Mouse (Mus musculus): Measurements from ENCODE around the gene Zar1l. TPM values are rescaled to one million over a fixed set of nuclear protein-coding genes. Genes with fewer than 3 reads are reported as not detected.

Gene Zar1l
- not detected in 2 replicates for polyA plus RNA-seq (2012; ENCODE audit: insufficient read depth, insufficient read length, missing spikeins)

DNA sequence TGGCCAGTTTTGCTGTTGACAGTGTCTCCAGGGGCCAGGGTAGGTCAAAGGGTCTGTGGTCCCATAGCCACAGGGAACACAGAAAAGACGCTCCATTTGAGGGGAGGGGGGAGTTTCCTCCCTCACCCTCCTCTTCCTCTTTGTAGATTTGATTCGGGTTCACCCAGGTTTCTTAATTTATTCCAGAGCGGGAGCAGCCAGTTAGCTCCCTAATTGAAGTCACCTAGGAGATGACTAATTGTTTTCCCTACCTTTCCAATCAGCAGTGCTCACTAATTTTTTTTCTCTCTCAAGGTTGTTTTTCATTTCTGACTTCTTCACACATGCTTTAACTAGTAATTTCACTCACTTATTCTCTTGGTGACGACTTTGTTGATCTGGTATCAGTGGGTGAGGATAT, at the start of gene Zar1l:
TSS of gene Zar1l (minus strand) at position 101 of the 400 bp plus-strand sequence.
- no peak within 1 kb of the TSS for H3K27ac ChIP-seq (replicated peaks; ENCODE audit: low read depth, low read length)
- H3K4me1 ChIP-seq (ENCODE audit: control insufficient read depth, insufficient read depth, insufficient read length, low read length): no peaks in the 10 kb centered on the region
- H3K4me3 ChIP-seq (ENCODE audit: insufficient read depth, low read depth, low read length): no peak within 1 kb of the TSS

DNA sequence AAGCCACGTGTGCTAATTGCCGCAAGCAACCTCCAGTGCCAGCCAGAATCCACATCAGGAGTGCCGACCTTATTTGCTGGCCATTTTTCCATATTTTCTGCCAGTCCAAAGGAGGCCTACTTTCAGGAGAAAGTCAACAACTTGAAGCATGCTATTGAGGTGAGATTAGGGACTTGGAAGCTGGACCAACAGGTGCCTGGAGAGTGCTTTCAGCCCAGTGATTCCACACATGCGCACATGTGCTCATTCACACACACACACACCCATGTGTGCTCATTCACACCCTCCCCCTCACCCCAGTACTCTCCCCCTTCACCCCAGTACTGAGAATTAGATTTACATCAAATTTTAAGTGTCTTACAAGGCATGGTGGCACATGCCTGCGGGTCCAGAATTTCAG, 49.0 kb upstream of the Zar1l start:
- H3K4me3 ChIP-seq (ENCODE audit: insufficient read depth, low read depth, low read length): no peak overlapping the region
- no peak overlapping the region for H3K27ac ChIP-seq (replicated peaks; ENCODE audit: low read depth, low read length)
- H3K4me1 ChIP-seq (ENCODE audit: control insufficient read depth, insufficient read depth, insufficient read length, low read length): no peaks in the 10 kb centered on the region

DNA sequence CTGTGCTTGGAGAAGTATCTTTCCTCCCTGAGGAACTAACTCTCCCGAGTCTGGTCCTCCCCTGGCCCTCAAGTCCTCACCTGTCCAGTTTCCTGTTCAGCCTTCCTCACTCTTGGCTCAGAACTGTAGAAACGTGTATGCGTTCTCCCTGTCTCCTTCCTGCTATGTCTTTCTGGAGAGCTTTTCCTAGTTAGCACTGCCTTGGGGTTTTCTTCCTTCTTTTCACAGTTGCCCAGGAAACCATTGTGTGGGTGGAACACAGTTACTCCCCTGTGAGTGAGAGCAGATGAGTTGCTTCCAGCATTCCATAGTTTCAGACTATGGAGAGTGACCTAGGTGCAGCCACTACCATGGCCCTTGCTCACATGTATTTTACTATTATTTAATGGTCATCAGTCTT, 48.3 kb upstream of the Zar1l start:
- H3K27ac ChIP-seq (replicated peaks; ENCODE audit: low read depth, low read length): no peak overlapping the region
- H3K4me3 ChIP-seq (ENCODE audit: insufficient read depth, low read depth, low read length): no peak overlapping the region
- H3K4me1 ChIP-seq (ENCODE audit: control insufficient read depth, insufficient read depth, insufficient read length, low read length): no peaks in the 10 kb centered on the region

DNA sequence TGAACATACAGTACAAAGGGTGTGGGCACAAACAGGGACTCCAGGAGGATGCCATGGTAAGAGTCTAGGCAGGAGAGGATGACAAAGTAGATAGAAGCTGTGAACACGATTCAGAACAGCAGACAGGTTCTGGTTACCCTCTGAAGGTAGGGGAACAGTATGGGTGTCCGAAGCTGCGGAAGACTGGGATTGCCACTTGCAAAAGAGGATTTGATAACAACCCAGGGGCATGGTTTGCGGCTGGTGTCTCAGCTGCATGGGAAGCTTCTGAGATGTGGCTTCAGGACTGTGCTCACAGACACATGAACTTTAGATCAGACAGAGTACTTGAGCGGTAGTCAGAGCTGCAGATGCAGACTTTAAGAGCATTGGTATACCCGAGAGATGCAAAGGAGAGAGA, 46.5 kb upstream of the Zar1l start:
- Histone ChIP-seq H3K4me1 (ENCODE audit: control insufficient read depth, insufficient read depth, insufficient read length, low read length) (no peaks in the 10 kb centered on the region), H3K27ac (replicated peaks; ENCODE audit: low read depth, low read length) (no peak overlapping the region), H3K4me3 (ENCODE audit: insufficient read depth, low read depth, low read length) (no peak overlapping the region)

DNA sequence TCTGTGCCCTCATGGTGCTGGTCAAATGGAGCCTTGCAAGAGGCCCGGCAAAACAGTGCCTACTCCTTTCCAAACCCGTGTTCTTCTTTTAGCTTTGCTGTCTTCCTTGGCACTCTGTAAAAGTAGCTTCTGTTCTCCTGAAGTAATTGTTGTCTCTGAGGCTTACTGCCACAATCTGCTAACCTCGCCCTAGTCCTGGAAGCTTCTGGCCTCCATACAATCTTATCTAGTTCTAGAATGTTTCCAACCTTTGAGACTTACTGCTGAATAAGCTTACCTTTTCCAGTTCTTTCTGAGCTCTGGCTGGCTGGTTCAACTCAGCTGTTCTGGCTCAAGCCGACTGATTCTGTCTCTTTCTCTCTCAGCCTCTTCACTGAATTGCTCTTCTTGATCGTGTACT, 43.8 kb upstream of the Zar1l start:
- Histone ChIP-seq H3K27ac (replicated peaks; ENCODE audit: low read depth, low read length) (no peak overlapping the region), H3K4me3 (ENCODE audit: insufficient read depth, low read depth, low read length) (no peak overlapping the region), H3K4me1 (ENCODE audit: control insufficient read depth, insufficient read depth, insufficient read length, low read length) (no peaks in the 10 kb centered on the region)

DNA sequence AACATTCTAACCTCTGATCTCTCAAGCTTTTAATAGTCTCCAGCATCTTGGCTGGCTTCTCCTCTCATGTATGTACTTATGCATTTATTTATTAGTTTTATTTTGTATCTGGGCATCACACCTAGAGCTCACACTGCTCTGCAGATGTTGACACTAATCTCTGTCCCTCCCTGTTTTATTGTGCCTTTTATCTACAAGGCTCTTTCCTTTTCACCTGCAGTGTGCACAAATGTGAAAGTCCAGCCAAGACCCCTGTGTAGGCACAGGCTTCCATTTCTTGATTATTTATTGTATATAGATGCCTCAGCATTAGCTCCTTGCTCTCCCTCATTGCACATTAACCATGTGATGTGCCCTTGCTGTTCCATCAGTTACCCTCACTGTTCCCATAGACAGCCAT, 43.4 kb upstream of the Zar1l start:
- Histone ChIP-seq H3K4me1 (ENCODE audit: control insufficient read depth, insufficient read depth, insufficient read length, low read length) (no peaks in the 10 kb centered on the region), H3K4me3 (ENCODE audit: insufficient read depth, low read depth, low read length) (no peak overlapping the region), H3K27ac (replicated peaks; ENCODE audit: low read depth, low read length) (no peak overlapping the region)

DNA sequence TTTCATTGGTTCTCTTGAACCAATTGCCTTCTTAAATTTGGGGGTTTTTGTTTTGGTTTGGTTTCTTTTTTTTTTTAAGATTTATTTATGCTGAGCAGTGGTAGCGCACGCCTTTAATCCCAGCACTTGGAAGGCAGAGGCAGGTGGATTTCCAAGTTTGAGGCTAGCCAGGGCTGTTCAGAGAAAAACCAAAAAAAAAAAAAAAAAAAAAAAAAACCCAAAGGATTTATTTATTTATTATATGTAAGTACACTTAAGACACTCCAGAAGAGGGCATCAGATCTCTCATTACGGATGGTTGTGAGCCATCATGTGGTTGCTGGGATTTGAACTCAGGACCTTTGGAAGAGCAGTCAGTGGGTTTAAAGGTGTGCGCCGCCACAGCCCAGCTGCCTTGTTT, 42.9 kb upstream of the Zar1l start:
- Histone ChIP-seq H3K4me1 (ENCODE audit: control insufficient read depth, insufficient read depth, insufficient read length, low read length) (no peaks in the 10 kb centered on the region), H3K4me3 (ENCODE audit: insufficient read depth, low read depth, low read length) (no peak overlapping the region), H3K27ac (replicated peaks; ENCODE audit: low read depth, low read length) (no peak overlapping the region)

DNA sequence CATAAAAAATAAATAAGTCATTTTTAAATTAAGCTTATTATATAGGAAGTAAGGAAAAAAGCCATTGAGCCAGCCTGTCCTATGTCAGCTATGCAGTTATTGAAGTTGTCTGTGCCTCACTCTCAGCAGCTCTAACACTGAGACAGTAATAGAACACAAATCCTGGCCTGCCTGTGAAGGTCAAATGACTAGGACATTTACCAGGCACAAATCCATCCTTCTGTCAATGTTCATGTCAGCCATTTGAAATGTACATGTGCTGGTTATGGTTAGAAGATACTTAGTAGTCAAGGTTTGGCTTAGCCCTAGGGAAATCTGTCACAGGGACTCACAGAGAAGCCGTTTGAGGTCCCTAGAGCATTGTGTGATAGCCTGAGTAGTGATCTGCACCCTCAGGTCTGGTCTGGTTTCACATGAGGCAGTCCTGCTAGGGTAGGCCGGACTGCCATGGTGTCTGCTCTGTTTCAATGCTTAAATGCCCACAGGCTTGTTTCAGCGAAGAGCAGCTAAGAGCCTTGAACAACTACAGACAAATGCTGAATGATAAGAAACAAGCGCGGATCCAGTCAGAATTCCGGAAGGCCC, 41.6 kb upstream of the Zar1l start:
- Histone ChIP-seq H3K27ac (replicated peaks; ENCODE audit: low read depth, low read length) (no peak overlapping the region), H3K4me1 (ENCODE audit: control insufficient read depth, insufficient read depth, insufficient read length, low read length) (no peaks in the 10 kb centered on the region), H3K4me3 (ENCODE audit: insufficient read depth, low read depth, low read length) (no peak overlapping the region)

DNA sequence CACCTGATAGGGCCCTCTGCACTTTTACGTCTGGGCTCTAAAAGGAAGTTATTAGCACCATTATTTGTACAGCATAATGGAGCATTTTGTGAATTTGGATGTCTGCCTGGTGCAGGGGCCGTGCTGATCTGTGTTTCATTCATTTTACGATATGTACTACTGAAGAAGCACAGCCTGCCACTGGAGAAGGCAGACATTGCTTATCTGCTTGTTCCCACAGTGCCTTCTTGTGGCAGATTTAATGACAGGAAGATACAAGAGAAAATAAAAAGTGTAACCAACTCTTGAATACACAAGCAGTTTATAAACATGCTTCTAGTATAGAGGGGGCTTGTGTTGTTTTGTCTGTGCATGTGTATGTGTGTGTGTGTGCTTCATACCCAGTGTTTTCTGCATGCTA, 33.7 kb upstream of the Zar1l start:
- Histone ChIP-seq H3K4me1 (ENCODE audit: control insufficient read depth, insufficient read depth, insufficient read length, low read length) (no peaks in the 10 kb centered on the region), H3K4me3 (ENCODE audit: insufficient read depth, low read depth, low read length) (no peak overlapping the region)

DNA sequence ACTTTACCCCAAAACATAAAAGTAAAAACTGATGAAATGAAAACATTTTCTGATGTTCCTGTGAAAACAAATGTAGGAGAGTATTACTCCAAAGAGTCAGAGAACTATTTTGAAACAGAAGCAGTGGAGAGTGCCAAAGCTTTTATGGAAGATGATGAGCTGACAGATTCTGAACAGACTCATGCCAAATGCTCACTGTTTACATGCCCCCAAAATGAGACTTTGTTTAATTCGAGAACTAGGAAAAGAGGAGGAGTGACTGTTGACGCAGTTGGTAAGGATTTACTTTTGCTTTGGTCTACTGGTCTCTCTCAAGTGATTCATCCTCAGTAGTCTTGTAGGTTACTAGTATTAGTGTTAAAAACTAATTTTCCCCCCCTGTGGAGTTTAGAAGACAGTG, 25.2 kb upstream of the Zar1l start:
- Histone ChIP-seq H3K4me3 (ENCODE audit: insufficient read depth, low read depth, low read length) (no peak overlapping the region), H3K27ac (replicated peaks; ENCODE audit: low read depth, low read length) (no peak overlapping the region), H3K4me1 (ENCODE audit: control insufficient read depth, insufficient read depth, insufficient read length, low read length) (no peaks in the 10 kb centered on the region)

More for the DNA sequence above, 33.7 kb upstream of the Zar1l start:
- H3K27ac ChIP-seq (replicated peaks; ENCODE audit: low read depth, low read length): no peak overlapping the region

DNA sequence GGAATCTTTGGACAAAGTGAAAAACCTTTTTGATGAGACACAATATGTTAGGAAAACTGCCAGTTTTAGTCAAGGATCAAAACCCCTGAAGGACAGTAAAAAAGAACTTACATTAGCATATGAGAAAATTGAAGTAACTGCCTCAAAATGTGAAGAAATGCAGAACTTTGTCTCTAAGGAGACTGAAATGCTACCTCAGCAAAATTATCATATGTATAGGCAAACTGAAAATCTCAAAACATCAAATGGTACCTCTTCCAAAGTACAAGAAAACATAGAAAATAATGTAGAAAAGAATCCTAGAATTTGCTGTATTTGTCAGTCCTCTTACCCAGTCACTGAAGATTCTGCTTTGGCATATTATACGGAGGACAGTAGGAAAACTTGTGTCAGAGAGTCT, 23.3 kb upstream of the Zar1l start:
- no peak overlapping the region for H3K4me3 ChIP-seq (ENCODE audit: insufficient read depth, low read depth, low read length)
- no peaks in the 10 kb centered on the region for H3K4me1 ChIP-seq (ENCODE audit: control insufficient read depth, insufficient read depth, insufficient read length, low read length)
- H3K27ac ChIP-seq (replicated peaks; ENCODE audit: low read depth, low read length): no peak overlapping the region

DNA sequence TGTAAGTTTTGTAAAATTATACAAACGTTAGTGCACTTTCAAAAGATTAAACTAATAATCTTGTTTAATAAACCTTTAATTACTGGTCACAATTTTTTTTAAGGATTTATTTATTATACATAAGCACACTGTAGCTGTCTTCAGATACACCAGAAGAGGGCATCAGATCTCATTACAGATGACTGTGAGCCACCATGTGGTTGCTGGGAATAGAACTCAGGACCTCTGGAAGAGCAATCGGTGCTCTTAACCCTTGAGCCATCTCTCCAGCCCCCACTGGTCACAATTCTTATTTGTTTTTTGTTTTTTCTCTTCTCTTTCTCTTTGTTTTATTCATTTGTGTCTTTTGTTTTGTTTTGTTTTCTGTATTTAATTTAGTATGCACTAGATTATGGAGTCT, 7.3 kb upstream of the Zar1l start:
- Histone ChIP-seq H3K4me1 (ENCODE audit: control insufficient read depth, insufficient read depth, insufficient read length, low read length) (no peaks in the 10 kb centered on the region), H3K27ac (replicated peaks; ENCODE audit: low read depth, low read length) (no peak overlapping the region), H3K4me3 (ENCODE audit: insufficient read depth, low read depth, low read length) (no peak overlapping the region)

DNA sequence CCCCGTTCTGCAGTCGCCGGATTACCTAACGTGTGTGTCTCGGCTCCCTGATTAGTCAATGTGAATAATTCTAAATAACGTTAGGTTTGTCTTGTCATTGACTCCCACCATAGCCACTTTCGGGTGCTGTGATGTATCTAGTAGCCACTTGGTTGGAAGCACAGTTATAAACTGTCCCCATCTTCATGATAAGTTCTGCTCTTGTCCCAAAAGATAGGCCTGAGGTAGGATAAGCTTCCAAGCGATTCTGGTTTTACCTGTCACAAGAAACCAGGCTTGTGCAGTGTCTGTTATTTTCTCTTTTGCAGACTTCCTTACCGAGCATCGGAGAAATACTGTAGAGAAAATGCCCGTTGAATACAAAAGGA, 4.9 kb upstream of the Zar1l start:
- H3K4me1 ChIP-seq (ENCODE audit: control insufficient read depth, insufficient read depth, insufficient read length, low read length): no peaks in the 10 kb centered on the region
- no peak overlapping the region for H3K27ac ChIP-seq (replicated peaks; ENCODE audit: low read depth, low read length)
- peak overlapping the region; percentile 85 for H3K4me3 ChIP-seq (ENCODE audit: insufficient read depth, low read depth, low read length)

DNA sequence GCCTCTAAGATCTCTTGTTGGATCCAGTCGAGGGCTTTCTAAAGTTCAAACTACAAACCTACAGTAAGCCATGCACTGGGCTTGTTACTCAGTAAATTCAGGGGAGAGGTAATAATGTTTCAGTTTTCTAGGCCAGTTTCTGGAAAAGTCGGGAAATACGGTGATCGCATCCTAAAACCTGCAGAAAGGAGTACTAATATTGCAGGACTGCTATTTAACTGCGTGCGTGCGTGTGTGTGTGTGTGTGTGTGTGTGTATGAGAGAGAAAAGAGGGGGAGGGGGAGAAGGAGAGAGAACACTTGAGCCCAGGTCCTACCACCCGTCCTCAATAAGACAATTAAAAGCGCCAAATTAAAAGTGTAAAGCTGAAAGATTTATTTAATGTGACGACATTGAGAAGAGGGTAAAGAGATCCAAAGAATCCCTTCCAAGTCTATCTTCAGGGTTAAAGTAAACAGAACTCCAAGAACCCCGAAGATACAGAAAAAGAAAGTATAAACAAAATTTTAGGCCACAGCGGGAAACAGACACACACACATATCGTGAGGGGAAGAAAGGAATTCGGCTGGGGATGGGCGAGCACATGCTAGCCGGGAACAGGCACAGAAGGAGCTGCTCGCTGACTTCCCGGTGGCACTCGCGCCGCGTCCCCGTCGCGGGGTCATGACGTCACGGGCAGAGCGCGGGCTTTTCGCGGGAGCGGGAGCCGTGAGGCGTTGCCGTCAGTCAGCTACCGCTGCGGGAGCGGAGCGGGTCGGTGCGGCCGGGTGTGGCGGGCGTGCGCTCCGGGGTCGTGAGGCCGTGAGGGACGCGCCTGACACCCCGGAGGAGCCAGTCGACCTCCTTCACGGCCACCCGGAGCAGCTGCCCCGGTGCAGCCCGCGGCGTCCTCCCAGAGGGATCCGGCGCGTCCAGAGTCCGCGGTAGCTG, 4.2 kb upstream of the Zar1l start, which contains the start of gene Brca2:
TSS of gene Brca2 (plus strand) at position 694 of the 930 bp plus-strand sequence.
- Histone ChIP-seq H3K27ac (replicated peaks; ENCODE audit: low read depth, low read length) (peak within 1 kb of the TSS; percentile 57), H3K4me1 (ENCODE audit: control insufficient read depth, insufficient read depth, insufficient read length, low read length) (no peaks in the 10 kb centered on the region), H3K4me3 (ENCODE audit: insufficient read depth, low read depth, low read length) (peak within 1 kb of the TSS; percentile 85)

DNA sequence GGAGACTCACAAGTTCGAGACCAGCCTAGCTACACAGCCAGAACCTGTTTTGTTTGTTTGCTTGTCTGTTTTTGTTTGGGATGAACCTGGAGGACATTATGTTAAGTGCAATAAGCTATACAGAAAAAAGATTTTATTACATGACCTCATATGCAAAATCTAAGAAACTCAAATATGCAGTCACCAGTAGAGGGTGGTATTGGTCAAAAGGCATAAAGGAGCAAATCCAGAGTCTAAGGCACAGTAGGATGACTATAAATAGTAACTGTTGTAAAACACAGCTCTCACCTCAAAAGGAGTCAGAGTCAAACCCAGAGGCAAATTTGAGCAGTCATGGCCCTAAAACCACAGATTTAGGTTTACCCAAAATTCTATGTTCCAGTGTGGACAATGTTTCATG, 1.6 kb upstream of the Zar1l start:
- Histone ChIP-seq H3K4me1 (ENCODE audit: control insufficient read depth, insufficient read depth, insufficient read length, low read length) (no peaks in the 10 kb centered on the region), H3K27ac (replicated peaks; ENCODE audit: low read depth, low read length) (no peak overlapping the region), H3K4me3 (ENCODE audit: insufficient read depth, low read depth, low read length) (no peak overlapping the region)

DNA sequence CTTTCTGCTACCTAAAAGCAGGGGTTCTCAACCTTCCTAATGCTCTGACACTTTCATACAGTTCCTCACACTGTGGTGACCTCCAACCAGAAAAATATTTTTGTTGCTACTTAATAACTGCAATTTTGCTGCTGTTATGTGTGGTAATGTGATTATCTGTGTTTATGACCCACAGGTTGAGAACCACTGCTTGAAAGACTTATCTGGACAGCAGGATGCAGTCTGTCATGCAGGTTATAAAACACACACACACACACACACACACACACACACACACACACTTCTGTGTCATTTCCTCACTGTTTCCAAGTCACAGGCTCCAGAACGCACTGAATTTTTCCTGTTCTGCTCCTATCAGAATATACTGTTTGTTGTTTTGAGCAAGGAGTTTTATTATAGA, 3.9 kb downstream of the Zar1l start:
- H3K4me3 ChIP-seq (ENCODE audit: insufficient read depth, low read depth, low read length): no peak overlapping the region
- no peaks in the 10 kb centered on the region for H3K4me1 ChIP-seq (ENCODE audit: control insufficient read depth, insufficient read depth, insufficient read length, low read length)
- no peak overlapping the region for H3K27ac ChIP-seq (replicated peaks; ENCODE audit: low read depth, low read length)
